Mouse (Mus musculus) cerebellum, postnatal 36 days (tissue): ENCODE data around the gene Wdr4.
"Not testable (repeated sequence)": the region's sequence is repeated elsewhere in the genome, so short reads cannot be mapped to it uniquely, and the experiment has no call there.

Experiments used
- DNase-seq, 2 experiments: peaks; one replicate each; pipeline ENCODE4 v3.0.0; 2021 to 2022; ENCODE audit warnings: mixed read lengths in 2 of 2

The Wdr4 gene

DNA sequence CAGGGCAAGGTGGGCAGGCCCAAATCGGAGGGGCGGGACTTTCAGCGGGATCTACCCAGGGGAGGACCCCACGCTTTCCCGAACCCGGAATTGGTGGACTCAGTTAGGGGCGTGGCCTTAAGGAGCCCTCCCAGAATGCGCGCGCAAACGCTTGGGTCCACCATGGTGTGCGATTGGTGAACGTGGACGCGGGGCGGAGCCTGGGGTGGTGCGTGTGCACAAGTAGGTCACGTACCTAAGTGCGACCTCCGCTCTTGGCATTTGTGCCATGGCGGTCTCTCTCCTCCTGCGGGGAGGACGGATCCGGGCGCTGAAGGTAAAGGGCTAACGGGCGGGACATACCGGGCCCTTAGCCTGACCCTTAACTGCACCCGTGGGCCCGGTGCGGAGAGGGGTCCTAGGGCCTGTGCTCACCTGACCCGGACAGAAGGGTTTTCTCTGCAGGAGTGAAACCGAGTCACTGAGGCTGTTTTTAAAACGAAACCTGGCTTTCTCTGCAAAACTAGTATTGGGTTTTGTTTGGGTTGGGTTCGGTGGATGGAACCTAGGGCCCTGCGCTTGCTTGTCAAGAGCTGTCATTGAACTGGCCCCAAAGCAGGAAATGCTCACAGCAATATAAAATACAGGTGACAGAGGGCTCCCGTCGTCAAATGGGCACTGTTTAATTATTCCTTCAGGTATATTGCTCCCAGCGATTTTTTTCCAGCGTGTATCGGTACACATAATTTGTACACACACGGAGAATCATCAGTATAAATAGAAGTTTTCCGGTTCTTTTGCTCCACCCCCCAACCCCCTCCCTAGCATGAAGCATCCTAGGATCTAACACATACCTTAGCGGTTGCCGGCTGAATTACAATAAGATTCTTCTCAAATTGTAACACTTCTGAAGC lies at the start of gene Wdr4, which contains the start of gene Ndufv3:
Gene Wdr4, minus strand, starts transcription at position 35 of the 893 bp plus-strand sequence.
Gene Ndufv3, plus strand, starts transcription at position 170 of the 893 bp plus-strand sequence.
- DNase-seq: peak; percentile 98 to 99

DNA sequence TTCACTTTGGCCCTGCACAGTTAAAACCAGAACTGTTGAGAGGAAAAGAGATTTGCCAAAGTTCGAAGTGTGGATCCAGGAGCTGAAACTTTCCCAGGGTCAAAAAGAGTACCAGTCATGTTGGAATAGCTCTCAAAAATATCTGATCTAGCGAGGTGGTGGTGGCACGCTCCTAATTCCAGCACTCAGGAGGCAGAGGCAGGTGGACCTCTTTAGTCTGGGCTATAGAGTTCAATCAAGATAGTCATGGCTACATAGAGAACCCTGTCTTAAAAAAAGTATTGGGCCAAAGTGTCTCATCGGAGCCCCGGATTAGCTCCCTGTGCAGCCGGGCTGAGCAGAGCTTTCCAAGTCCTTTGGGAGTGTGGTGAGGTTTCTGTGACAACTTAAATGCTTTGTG lies 46.5 kb upstream of the Wdr4 start:
- no peak for DNase-seq

DNA sequence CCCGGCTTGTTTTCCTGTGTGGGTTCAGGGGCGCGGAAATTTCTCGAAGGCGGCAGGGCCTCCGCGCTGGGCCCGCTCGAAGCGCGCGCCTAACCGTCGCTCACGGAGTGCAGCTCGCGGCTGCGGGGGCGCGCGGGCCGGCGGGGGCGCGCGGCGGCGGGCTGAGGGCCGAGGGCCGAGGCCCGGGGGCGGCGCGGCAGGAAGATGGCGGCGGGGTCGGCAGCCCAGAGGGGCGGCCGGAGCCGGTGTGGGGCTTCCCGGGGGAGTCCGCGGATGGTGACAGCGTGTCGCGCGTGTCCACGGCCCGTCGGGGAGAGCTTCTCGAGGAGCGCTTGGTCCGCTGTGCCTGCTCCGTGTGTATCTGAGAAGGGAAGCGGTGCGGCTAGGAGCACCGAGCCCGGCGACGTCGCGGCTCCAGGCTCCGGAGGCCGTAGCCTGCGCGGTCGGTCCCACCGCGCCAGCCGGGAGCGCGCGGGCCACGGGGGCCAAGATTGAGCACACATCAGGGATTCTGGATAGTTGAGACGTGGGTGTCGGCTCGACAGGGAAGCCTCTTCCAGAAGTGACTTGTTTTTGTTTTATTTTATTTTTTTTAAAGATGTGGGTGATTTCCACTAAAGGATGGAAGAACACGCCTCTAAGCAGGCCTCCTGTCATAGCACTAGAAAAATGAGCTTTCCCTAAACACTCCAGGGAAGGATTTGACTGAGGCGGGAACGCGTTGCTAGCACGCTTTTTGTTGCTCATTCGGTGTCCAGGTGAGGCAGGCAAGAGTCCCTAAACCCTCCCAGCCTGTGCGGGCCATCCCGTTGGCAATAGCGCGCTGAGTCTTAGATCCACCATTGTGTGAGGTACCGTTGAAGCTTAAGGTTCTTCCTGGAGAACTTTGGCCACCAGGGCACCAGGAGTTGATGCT lies 45.6 kb upstream of the Wdr4 start:
- peak; percentile 63 for DNase-seq

DNA sequence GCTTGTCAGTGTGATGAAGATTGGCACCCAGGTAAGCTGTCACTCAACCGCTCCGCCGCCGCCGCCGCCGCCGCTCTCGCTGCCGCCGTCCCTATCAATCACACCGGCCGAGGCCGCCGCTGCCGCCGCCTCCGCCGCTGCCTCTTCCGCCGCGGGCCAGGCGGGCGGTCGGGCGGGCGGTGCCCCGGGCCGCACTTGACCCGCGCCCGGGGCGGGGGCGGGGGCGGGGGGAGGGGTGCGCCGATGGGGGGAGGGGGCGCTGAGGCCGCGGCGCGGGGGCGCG lies 45.0 kb upstream of the Wdr4 start:
- DNase-seq: no peak

DNA sequence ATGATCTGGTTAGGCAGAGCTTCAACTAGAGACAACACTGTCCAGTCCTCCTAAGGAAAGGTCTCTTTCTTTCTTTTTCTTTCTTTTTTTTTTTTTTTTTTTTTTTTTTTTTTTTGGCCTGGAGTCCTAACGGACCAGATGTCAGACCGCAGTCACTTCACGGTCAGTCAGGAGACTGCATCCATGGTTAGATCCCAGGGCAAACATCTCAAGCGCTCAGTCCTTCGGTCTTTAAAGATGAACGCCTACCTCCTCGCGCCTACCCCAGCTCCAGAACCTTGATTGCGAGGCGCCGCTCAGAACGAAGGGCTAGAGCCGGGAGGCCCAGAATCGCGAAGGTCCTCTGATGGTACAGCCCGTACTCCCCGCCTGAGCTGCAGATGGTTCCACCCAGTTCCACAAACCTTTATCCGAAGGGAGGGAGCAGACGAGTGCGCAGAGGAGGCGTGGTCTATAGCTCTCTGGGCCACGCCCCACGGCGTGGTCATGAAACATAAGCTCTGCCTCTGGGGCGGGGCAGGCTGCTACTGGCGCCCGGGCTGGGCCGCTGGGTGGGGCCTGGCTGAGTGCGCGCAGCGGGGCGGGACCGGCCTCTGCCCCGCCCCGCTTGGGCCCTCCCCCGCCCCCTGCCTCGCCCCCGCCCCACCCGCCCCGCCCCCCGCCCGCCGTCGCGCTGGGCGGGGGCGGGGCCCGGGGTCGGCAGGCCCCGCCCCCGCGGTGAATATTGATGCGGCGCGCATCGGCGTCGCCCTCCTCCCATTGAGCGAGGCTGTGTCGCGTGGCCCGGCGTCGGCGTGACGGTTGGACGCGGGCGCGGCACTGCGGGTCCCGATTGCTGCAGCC lies 44.5 kb upstream of the Wdr4 start, which contains the start of gene Pknox1:
Gene Pknox1, plus strand, starts transcription at position 720 of the 843 bp plus-strand sequence.
- peak; percentile 99 for DNase-seq

DNA sequence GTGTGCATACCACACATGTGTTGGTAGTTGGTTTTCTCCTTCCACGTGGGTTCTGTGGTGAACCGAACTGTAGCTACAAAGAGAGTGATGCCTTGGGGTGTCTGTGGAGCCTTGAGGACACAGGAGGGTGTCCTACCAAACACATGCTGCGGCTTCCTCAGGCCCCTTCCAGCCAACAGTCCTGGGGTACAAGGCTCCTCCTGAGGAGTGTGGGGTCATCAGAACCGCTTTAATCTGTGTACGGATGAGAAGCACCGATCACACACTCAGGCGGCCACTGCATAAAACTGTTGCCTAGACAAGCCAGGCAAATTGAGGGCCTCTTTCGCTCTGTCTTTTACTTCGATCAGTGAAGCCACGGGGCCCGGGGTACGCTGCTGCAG lies 43.8 kb upstream of the Wdr4 start:
- DNase-seq: peak; percentile 47 to 55

DNA sequence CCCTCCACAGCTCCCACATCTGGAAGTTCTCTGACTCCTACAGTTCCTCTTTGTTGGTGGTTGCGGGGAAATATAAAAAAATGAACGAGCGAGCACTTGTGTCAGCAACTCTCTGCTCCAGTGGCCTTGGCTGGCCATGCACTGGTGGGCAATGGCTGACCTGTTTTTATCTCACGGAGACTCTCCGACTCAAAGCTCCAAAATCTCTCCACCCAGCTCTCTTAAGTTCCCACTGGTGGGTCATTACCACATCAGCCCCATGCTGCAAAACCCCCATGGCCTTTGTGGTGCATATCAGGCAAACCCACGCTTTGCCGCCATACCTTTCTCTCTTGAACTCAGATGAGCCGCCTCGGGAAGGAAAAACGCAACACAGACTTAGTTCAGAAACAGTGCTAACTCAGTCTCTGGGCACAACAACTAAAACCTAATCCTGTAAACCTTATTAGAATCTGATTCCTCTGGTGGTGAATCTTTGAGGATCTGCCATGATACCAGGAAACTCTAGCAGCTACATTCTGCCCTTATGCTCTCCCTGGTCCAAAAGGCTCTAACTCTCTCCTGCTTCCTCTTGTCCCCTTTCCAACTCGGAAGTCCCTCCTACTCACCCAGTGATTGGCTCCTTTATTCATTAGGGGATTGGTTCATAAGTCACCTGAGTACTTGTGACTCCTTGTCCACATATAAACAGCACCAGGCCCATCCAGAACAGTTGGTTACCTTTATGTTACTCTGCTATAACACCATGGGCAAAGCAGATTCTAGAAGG lies 39.4 kb upstream of the Wdr4 start:
- DNase-seq: no peak

DNA sequence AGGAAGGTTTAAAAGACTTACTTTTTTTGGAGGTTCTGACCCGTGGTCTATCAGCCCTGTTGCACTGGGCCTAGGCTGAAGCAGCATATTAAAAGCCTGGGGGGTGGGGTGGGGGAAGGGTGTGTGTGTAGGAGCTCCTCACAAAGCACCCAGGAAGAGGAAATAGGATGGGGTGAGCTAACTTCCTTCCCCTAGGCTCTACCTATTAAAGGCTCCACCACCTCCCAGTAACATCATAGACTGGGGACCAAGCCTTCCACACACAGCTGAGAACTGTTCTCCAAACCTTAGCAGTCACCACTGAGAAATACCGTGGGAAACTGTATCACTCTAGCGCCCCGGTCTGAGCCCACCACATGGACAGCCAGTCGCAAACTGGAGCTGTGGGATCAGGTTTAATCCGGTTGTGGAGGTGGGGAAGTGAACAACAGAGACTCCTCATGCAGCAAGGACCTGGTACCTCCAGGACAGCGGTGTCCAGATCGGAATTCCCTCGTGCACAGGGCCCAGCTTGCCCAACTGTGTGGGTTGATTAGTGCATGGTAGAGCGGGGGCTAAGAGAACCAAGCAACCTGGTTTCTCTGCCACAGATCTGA lies 38.3 kb upstream of the Wdr4 start:
- DNase-seq: no peak

DNA sequence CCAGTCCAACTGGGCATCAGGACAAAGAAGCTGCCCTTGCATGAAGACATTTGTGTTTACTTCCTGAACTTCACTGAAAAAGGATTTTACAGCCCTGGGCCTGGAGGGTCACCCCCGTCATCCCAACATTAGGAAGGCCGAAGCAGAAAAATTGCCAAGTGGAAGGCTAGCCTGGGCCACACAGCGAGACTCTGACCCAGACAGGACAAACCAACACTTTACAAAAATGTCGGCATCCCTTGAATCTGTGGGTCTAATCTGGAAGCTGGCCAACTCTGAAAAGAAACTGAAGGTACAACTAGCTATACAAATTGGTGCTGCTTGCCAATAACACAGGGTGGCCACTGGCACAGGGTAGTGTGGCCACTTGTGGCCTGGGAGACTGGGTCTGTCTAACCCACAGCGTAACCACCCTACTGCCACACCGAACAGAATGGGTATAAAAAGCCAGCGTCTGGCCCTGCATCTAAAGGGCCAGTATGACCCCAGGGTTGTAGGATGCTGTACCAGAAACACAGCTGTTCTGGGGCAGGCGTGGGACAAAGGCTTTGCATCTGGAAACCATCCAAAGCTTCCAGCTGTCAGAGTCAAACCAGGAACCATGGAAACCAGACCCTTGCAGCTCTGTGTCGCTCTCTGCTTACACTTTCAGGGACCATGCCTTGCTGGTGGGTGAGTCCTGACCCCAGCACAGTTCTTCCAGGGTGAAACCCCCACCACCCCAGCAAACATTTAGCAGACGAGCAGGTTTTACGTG lies 37.5 kb upstream of the Wdr4 start:
- no peak for DNase-seq

DNA sequence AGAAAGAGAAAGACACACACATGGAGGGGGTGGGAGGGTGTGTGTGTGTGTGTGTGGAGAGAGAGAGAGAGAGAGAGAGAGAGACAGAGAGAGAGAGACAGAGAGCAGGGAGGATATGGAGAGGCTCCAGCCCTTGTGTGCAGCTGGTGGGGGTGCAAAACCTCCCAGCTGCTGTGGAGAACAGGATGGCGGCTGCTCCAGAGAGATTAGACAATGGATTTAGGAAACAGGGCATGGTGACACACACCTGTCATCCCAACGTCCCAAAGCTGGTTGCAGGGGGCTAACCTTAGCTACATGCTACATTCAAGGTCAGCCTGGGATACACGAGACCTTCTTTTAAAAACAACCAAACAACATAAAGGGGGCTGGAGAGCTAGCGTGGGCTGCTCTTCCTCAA lies 36.5 kb upstream of the Wdr4 start:
- no peak for DNase-seq

DNA sequence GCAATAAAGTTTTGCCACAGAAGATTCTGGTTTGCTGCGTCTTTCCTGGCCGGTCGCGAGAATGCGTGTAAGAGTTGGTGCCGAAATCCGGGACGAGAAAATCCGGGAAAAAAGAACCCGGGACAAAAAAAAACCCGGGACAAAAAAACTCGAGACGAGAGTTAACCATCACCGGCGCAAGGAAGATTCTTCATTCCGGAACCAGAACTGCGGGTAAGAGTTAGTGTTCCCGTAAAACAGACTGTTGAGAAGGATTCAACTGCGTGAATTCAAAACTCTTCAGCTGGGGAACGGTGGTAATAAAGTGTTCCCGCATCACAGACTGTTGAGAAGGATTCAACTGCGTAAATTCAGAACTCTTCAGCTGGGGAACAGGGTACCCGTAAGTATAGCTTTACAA lies 32.8 kb upstream of the Wdr4 start:
- DNase-seq: not testable (repeated sequence)

DNA sequence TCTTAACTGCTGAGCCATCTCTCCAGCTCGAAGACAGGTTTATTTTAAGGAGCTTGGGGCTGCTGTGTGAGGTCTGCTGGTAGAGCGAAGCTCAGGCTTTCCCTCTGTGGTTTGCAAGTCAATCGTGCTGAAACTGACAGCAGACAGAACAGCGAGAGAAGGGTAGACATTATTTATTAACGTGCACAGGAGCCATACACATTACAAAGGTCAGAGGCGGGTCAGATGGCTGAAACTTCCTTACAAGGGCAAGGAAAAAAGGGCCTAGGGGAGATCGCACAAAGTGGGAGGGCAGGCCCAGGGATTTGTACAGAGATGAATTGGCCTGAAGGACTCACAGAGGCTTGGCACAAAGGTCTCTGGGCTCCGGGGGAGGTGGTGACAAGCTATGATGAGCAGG lies 29.6 kb upstream of the Wdr4 start:
- no peak for DNase-seq

DNA sequence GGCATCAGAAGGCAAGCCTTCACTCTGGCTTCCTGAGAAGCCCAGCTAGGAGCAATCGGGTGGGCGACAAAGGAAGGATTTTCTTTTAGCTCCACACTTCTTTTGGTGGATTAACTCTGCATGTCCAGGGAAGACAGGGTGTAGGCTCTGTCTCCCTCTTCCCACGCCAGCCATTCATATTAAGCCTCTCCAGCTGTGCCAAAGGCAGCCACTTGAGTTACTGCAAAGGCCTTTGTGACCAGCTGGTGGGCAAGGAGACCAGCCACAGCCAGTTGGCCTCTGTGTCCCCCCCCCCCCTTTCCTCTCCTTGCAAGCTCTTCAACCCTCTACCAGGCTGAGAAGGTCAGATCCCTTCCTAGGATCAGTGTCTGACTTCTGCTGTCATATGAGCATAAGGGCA lies 28.2 kb upstream of the Wdr4 start:
- no peak for DNase-seq

DNA sequence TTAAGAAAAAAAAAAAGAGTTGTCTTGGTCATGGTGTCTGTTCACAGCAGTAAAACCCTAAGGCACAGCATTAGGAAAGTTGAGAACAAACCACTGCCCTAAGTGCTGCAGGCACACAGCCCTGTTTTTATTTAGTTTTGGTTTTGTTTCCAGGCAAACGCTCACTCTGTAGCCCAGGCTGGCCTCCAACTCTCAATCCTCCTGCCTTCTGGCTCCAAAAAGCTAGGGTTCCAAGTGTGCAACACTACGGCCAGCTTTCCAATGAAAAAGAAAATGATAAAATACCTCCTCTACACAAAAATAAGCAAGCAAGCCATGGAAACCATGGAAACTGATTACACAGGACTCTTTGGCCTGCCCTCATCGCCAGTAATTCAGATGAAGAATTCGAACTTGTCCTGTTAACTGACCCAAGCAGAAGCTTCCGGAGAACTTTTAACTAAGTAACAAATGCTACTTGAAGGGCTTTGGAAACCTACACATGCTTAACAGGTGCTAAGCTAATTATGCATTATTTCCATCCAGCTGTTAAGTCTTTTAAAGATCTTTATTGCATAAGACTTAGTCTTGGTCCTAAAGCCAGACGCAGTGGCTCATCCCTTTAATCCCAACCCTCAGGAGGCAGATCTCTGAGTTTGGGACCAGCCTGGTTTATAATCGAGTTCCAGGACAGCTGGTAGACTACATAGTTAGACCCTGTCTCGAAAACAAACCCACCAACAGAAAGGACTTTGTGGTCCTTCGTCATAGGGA lies 26.8 kb upstream of the Wdr4 start:
- no peak for DNase-seq

DNA sequence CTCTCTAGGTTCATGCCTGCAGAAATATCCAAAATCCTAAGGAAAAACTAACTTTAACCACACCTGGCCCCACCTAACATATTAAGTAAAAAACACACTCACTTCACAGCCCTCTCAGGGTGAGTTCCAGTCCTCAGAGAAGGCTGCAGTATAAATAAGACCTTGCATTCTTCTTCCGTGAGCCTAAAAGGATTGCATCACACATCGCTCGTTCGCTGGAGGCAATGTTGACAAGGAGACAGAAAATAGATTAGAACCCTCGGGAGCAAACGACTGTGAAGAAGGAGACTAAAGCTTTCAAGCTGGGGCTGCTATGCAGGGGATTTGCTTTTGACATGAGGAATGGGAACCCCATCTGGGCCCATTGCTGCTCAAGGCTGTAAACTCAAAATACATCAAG lies 23.8 kb upstream of the Wdr4 start:
- no peak for DNase-seq

DNA sequence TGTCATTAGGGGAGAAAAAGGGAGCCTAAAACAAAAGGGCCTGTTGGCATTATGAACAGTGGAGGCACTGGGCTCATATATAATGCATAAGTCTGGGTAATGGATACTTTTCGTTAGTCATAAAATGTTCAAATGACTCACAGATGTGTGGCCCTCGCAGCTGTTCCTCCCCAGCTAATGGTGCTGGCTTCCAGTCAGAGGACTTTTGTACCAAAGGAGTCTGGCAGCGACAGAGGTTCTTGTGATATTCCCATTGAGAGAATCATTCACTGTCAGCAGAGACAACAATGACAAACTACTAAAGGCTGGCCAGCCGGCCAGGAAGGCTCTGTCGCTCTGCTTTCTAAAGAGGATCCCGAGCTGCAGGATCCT lies 21.7 kb upstream of the Wdr4 start:
- DNase-seq: no peak

DNA sequence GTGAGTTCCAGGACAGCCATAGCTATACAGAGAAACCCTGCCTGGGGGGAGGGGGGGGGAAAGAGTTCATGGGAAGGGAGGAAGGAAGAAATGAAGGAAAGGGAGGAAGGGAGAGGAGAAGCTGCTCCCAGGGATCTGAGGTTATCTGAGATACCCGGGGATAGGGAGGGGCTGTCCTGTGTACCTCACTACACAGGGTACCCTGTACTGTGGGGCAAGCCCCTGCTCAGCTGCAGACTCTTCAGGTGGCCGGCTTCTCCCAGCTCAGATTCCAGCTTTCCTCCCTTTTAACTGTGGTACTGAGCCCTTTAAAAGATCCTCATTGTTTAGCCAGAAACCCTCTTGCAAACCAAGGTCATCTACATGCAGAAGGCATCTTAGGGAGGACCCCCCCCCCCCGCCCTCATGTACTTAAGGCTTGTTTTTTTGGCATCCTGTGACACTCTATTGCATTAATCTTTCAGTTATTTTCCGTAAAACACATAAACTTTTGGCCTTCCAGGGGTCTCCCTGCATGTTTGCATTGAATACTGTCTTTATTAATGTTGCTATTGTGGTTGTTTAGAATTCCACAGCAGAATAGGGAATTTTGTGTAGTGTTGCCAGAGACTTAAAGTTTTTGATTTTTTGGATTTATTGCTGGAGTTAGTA lies 21.2 kb upstream of the Wdr4 start:
- DNase-seq: no peak

DNA sequence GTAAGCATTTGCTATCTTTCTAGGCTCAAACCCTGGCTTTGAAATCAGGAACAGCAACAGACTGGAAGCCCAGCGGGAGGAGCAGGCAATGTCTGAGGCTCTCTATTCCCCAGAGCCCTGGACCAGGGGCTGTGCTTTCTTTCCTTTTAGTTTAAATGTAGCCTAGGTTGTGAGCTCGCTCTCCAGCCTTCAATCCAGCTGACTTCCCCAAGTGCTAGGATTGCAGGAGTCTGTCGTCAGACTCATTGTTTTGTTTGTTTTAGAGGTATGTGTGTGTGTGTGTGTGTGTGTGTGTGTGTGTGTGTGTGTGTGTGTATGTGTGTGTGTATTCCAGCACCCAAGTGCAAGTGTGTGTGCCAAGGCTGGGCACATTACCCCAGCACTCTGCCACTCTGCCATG lies 20.3 kb upstream of the Wdr4 start:
- no peak for DNase-seq

DNA sequence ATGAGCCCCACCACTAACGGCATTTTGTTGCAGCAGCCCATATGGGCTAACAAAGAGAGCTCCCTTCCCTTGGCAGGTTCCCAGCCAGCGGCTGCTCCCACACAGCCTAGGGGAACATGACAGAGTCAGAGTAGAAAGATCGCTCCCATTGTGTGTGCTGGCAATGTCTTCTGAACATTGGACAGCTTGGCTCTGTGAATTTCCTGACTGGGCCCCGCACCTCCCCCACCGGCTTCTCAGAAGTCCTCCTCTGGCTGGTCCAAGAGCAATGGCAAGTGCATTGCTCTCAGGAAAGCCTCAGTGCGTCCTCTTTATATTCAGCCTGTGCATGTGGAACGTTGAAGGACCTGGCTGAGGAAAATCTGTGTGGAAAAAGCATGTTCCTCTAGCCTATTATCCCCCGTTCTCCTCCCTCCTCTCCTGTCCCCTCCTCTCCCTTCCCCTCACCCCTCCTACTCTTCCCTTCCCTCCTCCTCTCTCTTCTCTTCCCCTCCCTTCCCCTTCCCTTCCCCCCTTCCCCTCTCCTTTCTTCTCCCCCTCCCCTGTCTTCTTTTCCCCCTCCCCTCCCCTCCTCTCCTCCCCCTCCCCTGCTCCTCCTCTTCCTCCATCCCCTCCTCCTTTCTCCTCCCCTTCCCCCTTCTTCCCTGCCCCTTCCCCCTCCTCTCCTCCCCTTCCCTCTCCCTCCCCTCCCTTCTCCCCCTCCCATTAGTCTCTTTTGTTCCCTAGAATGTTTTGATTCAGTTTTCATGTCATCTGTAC lies 16.3 kb upstream of the Wdr4 start:
- DNase-seq: peak in 1 of 2 experiments; percentile 20
